Mouse (Mus musculus) lung, postnatal 4 days (tissue): ENCODE measurements around the gene Mical2.
A peak's percentile ranks its signal among the peaks of the same experiment; 100 is the strongest.

Source experiments
- DNase-seq, 2 experiments: peaks; one replicate each; pipeline ENCODE4 v3.0.0; 2021

Mical2 gene

DNA sequence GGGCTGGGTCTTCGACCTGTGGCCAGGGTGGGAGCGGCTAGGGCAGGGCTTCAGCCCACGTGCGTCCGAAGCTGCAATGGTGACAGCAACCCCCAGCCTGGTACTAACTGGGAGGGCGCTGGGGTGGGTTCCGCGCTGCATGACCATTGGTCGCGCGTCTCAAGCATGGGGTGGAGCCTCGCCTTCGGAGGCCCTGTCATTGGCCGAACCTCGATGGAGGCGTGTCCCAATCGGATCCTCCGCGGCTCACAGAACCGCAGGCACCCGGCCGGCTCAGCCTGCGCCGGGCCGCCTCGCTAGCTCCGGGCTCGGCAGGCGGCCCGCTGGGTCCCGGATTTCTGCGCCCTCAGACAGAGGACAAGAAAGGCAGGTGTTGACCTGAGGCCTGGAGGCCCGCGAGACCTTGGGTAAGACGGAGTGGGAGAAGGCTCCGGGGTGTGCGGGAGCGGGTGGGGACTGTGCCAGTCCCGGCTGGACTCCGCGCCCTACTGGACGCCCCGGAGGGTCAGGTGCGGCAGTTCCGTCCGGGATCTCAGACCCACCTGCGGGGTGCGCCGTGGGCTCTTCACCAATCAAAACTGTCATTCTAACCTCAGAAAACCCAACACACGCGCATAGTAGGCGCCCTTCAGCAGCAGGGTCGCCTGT is at the start of gene Mical2:
Gene Mical2 (plus strand): TSS at position 242 of the 648 bp plus-strand sequence.
- peak; percentile 92 to 94 for DNase-seq

DNA sequence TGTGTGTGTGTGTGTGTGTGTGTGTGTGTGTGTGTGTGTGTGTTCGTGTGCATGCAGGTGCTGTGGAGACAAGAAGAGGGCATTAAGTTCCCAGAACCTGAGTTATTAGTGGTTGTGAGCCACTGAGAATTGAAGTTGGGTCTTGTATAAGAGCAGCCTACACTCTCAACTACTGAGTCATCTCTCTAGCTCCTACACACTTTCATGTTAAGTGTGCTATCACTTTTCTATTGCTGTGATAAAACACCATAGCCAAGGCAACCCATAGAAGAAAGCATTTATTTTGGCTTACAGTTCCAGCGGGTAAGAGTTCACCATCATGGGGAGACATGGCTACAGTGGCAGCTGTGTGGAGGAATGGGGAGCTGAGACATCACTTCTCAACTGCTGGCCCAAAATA is 49.0 kb upstream of the Mical2 start:
- DNase-seq: no peak

DNA sequence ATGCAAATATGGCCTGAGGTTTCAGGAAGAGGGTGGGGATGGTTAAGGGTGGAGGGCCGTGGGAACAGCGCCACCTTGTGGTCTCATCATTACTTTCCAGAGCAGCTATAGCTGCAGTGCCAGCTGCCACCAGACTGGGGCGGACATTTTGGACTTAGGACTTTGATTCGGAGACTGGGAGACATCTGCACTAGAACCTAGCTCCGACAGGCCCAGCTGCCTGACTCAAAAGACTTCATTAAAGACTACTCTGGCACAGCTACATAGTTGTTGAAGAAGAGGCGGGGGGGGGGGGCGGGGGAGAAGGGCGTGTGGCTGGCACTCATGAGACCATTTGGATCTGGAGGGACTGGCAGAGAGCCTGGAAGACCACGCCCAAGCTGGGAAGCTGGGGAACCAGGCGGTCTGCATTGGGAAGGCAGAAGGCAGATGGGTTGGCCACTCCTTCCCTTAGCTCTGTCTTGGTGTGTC is 45.4 kb upstream of the Mical2 start:
- DNase-seq: peak; percentile 88 to 90

DNA sequence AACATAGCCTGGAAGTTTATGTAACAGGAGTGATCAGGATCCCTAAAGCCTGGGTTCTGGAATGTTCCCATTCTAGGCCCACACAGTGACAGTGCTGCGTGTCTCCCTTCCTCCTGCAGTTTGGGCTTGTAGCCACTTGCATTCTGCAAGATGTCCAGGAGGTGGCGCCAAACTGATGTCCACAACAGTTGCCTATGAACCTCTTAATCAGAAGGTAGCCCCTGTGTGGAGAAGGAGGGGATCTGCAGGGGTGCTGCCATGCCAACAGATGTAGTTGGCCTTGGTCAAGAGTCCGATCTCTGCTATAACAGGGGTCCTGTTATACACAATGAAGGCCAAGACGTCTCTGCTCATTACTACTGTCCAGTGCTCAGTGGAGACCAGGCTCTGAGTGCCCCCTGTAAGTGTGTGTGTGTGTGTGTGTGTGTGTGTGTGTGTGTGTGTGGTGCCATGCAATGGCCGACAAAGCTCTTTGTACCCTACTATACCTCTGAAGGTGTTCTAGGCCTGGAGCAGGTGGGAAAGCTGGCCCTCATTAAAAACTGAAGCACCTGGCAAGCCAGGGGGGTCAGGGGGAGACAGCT is 42.3 kb upstream of the Mical2 start:
- peak; percentile 88 to 91 for DNase-seq

DNA sequence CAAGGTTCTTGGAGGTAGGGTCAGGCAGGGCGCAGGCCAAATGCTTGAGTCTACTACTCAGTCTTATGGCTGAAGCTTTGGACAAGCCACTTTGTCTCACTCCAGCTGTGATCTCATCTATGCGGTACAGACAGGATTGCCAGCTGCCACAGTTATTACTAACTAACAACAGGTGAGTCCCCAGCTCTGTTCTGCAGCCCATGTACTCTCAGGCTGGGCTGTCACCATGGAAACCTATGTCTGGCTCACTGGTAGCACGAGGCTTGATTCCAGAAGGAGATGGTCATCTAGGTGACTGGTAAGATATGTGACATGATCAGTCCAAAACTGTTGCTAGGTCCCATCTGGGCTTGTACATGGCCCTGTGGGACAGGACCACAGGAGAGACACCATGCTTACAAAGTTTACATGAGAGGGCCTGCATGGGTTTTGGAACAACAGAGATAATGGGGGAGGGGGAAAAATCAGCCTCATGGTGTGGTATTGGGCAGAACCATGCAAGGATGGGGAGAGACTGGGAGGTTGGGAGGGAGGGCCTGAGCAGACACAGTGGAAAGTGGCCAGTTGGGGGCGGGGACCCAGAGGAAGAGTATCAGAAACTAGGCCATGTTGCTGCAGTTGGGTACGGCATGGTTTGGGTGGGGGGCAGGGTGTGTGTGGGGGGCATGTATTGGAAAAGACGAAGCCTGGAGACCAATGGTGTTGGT is 41.0 kb upstream of the Mical2 start:
- no peak for DNase-seq

DNA sequence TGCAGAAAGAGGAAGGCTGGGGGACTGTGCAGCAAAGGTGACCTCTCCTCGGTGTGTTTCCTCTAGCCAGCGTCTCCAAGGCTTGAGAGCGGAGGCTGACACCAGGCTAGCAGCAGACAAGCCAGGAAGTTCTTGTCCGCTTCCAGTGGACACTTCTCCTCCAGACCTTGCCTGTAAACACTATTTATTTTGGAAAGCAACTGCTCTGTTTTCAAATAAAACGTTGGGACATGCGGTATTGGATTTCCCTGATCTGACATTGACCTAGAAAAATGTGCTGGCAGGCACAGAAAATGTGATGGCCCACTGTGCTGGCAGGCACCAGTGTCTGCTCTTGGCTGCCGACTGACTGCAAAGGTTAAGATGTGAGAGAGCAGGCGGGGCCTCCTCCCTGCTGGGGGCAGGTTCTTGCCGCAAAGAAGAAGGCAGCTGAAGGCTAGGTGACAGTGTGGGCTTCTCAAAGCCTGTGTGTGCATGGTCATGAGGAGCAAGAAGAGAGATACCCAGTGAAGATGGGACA is 40.4 kb upstream of the Mical2 start:
- DNase-seq: peak in 1 of 2 experiments; percentile 51

DNA sequence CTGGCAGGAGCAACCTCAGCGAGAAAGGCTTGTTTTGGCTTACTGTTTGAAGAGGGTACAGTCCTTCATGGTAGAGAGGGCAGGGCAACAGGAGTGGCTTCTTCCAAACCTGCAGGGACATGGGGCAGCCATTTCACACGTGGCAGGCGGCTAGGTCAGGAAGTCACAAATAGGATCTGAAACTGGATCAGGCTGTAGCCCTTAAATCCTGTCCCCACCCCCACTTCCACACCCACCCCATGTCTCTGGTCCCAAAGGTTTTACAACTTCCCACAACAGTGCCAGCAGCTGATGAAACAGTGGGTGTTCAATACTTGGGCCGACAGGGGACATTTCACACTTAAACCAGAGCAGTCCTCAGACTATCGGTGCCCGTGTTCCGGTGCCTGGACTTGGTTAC is 38.8 kb upstream of the Mical2 start:
- no peak for DNase-seq

DNA sequence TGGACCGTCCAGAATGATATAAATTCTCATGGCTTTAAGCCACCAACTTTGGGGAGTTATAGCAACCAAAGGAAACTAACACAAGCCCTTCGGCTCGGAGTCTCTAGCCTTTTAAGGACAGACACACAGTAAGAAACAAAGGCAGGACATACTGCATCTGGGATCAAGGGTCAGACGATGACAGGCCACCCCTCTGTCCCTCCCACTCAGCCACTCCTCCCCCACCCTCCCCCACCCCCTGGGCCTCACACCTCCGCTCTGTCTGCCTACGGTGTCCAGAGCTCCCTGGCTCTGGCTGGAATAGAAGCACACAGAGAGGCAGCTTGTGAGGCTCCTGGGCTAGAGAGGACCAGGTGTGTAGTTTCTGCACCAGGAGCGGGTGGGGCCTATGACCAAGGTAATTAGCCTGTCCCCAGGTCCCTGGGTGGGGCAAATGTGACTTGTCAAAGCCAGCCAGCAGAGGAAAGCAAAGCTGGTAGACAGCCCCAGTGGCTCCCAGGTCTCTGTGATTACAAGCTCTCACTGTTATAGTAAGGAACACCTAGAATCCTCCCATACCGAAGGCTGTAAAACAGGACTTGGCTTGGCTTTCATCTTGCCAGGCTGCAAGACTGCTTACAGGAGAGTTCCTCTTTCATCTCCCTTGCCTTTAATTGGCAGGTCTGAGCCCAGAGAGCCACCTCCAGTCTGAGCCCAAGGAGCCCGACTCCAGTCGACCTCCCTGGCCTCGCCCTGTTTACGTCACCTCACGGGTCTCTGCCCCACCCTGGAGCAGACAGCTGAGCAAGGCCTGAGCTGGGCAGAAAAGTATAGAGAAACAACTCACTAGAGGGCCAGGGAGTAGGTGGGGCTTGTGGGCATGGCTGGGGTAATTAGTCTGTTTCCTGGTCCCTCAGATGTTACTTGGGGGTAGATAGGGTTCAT is 37.9 kb upstream of the Mical2 start:
- DNase-seq: no peak

DNA sequence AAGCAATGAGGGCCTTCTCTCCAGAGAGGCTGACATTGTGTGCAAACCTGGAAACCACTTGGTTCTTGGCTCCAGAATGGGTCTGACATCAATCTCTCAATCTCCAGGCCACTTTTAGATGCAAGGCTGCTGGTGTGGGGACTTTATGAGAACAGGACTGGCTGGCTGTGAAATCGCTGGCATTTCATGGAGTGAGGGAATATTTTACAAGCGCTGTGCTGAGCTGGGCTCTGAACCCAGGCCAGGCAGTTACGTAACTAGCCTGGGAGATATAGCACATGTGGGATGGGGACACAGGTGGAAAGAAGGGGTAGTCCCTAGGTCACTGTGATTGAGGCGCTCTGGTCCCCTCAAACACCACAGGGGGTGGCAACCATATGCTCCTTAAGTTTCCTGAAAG is 33.4 kb upstream of the Mical2 start:
- no peak for DNase-seq

DNA sequence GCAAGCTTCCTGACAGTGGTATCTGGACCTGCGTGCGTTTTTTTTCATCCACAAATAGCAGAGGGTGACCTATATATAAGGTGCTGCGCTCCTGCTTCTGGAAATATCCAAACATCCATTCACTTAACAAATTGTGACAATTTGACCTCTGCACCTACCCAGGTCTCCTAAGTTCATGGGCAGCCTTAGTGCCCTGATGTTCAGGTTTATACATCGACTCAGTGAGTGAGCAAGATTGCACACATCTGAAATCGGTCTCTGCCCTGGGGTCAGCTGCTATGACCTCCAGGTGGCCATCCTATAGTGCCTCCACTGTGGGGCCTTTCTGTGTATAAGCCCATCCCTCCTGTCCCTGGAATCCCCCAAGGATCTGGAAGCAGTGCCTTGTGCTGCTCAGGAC is 32.9 kb upstream of the Mical2 start:
- no peak for DNase-seq

DNA sequence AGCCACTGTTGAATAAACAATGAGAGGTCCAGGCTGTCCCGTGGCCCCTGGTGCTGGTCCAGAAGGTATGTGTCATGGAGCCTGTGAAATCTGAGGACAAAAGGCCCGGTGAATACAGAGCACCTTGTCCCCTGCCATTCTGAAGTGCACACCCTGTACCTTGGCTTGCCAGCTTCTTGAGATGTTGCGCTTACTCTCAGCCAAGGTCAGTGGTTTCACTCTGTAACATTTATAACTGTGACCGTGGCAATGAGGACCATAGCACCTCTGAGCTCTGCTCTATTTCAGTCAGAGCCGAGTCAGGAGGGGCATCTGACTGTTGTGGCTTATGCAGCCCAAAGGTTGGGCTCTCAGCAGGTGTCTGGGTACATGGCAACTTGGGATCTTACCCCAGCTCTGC is 31.4 kb upstream of the Mical2 start:
- no peak for DNase-seq

DNA sequence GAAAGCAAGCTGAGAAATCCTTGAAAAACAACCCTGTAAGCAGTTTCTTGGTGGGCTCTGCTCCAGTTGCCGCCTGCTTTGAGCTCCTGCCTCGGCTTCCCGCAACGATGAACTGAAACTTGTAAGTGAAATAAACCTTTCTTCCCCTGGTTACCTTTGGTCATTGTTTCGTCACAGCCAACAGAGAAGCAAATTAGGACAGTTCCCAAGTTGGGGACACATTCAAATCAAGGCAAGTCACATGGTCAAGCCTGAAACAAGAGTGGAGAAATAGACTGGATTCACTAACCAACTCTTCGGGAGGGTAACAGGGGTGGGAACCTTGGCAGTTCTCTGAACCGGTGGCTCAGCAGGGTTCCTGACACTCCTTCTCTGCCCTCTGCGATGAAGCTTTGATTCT is 28.2 kb upstream of the Mical2 start:
- DNase-seq: no peak

DNA sequence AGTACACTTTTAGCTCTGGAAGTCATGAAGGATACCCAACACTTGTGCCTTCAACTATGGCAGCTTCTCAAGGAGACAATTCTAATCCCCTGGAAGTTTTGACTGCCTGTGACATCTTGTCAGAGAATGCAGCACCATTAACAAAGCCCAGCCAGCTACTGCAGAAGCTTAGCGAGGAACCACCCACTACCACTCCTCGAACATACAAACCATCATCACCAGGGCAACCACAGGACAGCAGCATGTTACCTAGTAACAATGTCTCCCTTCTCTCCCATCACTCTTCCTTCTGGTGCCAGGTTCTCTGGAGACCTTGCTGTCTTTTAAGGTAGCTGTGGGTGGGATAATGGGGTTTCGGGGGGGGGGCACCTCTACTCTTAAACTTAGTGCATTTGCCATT is 26.3 kb upstream of the Mical2 start:
- DNase-seq: no peak

DNA sequence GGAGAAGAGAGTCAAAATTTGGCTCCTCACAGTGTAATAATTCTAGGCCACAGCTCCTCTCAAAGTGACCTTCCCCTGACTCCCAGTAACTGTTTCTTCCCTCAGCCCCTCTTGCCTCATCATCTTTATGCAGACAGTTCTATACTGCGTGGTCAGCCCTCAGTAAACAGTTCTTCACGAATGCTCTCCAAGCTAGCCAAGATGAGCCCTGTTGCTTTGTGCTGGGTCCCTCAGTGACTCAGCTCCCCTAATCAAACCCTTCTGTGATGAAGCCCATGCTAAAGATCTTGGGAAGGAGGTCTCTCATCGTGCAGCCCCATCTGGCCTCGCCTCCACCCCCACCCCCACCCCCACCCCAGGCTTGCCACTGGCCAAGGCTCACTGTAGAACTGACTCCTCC is 24.9 kb upstream of the Mical2 start:
- DNase-seq: no peak

DNA sequence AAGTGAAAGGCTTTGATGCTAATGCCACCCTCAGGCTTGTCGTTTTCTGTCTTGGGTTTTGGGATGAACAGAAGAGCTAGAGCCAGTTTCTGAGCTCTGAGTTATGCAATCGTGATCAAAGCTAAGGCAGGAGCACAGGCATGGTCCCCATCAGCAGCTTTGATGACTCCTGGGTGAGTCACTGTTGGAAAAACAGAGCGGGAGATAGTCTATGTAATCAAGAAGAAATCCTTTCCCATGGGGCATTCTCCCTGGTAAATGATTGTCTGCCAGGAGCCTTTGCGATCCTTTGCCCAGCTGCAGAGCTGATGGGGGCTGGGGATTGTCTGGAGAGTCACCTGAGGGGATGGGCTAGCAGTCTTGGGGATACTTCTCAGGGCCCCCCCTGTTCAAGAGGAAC is 23.5 kb upstream of the Mical2 start:
- DNase-seq: no peak

DNA sequence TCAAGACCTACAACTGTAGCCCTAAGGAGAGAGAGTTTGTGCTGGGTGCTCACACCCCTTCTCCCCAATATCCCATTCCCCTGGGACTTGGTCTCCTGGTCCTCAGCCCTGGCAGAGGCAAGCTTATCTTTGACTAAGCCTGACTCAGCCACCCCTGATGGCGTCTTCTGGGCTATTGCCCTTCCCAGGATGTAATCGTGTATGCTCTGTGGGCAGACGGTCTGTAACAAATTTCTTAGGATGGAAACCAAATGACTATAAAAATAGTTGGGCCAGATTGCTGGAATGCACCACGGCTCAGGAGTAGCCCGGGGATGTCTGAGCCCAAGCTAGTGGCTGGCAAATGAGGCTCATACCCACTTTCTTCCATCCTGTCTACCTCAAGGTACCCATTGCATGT is 22.8 kb upstream of the Mical2 start:
- DNase-seq: no peak

DNA sequence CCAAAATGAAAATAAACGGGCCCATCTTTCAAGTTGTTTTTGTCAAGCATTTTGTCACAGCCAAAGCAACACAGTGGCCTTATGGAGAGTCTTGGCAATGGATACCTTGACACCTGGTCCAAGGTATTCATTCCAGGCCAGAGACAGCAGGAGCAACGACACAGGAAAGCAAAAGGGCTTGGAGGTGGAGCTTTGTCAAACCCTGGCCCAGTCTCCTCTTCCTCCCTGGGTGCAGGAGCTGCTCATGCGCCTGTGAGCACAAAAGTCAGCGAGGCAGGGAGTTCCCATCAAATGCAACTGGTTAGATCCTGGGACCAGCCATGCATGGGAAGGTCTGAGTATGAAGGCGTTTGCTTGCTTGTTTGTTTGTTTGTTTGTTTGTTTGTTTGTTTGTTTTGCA is 21.7 kb upstream of the Mical2 start:
- no peak for DNase-seq

DNA sequence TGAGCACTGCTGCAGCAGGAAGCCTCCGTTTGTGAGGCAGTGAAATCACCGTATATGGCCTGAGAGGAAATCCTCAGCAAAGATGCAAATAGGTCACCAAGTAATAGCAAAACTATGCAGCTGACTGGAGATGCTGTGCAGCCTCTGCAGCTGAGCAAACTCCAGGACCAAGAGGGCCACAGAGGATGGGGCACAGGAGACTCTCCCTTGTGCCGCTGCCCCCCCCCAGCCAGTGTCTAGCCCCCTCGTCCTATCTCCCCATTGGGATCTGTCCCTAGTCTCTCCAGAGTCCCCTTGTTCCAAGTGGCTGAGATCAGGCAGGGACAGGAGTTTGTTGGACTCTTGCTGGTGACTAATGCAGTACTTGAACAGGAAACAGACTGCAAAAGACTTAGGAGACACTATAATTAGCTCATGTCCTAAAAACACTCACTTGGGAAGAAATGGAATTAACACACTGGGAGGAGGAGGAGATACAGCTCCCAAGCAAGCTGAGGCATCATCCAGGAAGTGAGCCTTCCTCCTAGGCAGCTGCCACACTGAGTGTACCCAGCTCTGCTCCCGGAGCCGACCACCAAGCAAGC is 21.2 kb upstream of the Mical2 start:
- DNase-seq: no peak

DNA sequence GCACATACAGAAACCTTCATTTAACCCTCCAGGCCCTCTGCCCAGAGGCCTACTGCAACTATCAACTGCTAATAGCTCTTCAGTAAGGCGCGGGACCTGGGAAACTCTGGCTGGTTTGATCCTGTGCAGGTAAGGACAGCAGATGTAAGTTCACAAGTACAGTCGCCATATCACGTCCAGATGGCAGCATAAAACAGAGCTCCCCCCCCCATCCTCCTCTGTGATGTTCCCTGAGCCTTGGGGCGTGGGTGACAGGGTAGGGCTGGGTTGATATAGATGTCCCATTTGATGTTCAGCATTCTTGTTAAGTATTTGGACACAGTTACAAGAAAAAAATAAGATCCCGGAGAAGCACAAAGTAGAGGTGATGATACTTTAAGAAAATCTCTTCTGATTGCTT is 20.1 kb upstream of the Mical2 start:
- no peak for DNase-seq

DNA sequence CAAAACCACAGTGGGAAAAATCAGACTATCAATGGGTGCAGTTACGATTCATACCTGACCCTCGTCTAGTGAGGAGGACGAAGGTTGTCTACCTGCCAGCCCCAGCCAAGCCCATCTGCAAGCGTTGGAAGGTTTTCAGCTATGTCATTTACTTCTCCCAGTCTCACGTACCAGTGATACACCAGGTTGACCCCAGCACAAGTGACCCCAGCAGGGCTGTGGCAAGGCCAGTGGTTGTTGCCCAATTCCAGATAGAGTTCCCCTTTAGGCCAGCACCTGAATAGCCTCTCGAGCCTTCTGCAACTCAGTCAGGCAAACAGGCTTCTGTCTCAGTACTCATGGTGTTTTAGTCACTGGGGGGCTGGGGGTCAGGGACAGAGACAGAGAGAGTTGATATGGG is 17.9 kb upstream of the Mical2 start:
- no peak for DNase-seq

DNA sequence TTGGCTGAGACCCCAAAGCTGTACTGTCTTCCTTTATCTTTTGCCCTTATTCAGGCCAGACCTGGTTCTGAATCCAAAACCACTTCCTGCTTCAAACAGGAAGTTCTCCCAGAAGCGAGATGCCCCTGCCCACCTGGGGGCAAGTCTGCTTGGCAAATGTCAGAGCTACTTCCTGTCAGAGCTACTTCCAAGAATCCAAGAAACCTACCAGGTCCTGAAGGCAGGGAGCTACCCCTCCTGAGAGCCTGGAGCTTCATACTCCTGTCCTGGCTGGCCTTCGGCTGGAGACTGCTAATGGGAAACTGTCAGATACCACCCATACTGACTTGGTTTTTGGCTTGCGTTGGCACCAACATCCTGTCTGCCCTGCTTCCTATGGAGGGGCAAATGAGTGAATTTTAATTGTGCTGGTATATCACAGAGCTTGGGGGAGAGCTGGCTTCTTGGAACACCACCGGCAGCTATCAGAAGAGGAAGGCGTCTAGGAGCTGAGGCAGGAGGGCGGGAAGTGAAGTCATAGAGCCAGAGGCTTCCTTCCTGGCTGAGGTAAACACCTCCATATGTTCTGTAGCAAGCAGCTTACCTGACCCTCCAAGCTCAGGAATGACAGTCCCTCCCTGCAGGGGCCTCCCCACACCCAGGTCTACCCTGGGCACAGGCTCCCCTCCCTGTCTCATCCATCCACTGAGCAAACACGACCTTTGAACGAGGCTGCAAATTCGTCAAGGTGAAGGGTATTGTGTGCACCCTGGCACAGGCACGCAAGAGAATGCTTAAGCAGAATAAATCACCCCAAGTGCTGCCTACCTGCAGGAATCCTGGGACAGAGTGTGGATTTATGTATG is 17.1 kb upstream of the Mical2 start:
- peak in 1 of 2 experiments; percentile 37 for DNase-seq

DNA sequence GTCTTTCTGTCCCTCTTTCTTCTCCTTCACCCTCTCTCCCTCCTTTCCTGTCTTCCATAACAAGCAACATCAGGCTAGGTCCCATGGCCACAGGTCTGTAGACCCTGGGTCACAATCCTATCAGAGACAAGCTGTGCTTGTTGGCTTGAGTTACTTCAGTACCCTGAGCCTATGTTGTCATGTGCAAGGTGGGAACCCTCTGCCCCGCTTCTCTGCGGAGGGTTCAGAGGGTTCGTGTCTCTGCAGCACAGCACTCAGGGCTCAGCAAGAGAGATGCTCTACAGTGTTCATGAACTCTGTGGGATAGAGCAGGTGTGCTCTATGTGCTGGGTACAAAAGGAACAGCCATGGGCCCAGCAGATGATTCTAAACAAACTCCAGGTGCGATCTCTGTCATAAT is 16.0 kb upstream of the Mical2 start:
- no peak for DNase-seq
